Mouse (Mus musculus): ENCODE measurements around the gene Olfr801.

Gene Olfr801

DNA sequence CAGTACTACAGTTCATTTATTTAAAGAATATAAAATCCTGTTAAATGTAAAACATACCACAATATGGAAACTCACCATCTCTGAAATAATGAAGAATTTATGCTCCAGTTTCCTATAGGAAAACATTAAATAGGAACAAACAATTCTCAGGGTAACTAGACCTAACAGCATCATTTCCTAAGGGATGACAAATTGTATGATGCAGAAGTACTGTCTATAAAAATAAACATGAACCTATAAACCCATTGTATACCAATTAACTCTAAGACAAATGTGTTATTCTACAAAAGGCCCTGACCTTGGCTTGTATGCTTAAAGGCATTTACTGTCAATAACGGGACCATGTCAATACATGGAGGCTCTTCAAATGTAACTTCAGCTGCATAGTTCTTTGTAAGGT, at the start of gene Olfr801:
Gene Olfr801, minus strand, starts transcription at position 101 of the 400 bp plus-strand sequence.
- no peak for DNase-seq (ENCODE audit: low read depth)

DNA sequence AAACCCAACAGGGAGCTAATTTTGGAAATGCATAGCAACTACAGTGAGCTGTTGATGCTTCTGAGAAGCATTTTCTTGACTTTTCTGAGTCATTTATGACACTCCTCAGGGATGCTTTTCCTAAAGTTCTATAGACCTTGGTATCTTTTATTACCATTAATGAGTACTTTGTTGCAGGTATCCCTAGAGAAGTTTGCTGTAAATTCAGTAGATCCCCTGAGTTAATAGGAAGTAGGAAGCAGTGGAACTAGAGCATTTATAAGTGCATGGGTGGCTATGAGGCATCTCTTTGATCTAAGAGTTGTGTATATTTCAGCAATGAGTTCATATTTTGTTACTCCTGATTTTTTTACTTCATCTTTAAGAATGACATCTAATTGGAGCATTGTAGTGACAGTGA, 29.2 kb upstream of the Olfr801 start, which contains the start of gene Olfr804:
Gene Olfr804, plus strand, starts transcription at position 301 of the 400 bp plus-strand sequence.
- DNase-seq (ENCODE audit: low read depth), result no peak

DNA sequence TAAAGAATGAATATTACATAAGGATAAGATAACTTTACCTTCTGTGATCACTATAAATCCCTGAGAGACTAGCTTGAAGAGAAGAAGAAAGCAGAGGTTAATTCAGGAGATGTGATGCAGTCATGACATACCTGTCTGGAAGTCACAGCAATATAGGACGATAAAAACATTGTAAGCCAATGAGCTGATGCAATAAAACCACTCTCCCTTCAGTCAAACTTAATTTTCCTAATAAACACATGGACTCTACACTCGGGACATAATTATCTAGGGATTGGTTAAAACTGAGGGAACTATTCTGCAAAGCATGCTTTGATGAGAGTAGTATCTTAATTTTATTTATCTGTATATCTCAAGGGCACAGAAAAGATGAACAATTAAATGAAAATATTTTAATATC, 20.5 kb upstream of the Olfr801 start, which contains the start of gene Olfr803:
Gene Olfr803, minus strand, starts transcription at position 101 of the 400 bp plus-strand sequence.
- no peak for DNase-seq (ENCODE audit: low read depth)

- no peak for DNase-seq (ENCODE audit: low read depth)
These were observed 14.4 kb upstream of the Olfr801 start, which contains the start of gene Olfr802 for GRCm38 (mm10) chr10:129688069-129688468. TSS of gene Olfr802 (minus strand) at chr10:129688169.

- DNase-seq (ENCODE audit: low read depth), result no peak
These were observed 16.3 kb downstream of the Olfr801 start, which contains the start of gene Olfr800 for GRCm38 (mm10) chr10:129657394-129657793. TSS of gene Olfr800 (plus strand) at chr10:129657694.

DNA sequence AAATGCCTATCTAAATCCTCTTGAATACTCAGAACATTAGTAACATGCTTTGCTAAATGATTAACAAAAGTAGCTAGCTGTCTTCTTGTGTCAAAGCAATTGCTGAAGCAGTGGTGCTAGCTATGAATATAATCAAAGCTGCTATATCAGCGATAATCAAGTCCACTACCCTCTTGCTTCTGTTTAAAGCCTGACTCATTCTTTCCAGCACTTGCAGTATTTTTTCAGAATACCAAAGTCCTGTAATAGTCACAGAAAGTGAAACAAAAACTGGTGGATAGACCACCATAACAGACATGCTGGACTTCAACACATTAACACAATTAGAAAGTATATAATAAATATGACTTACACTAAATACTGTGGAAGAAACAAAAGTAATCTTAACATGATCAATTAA, 21.9 kb downstream of the Olfr801 start:
- no peak for DNase-seq (ENCODE audit: low read depth)

GRCm38 (mm10) chr10:129637184-129637583, 36.5 kb downstream of the Olfr801 start, which contains the start of gene Olfr799:
TSS of gene Olfr799 (plus strand) at chr10:129637484.
- no peak for DNase-seq (ENCODE audit: low read depth)

- DNase-seq (ENCODE audit: low read depth), result no peak
These were observed 45.8 kb downstream of the Olfr801 start, which contains the start of gene Olfr798 for GRCm38 (mm10) chr10:129627834-129628233. TSS of gene Olfr798 (minus strand) at chr10:129627934.

- DNase-seq (ENCODE audit: low read depth), result no peak
These were observed 50.4 kb downstream of the Olfr801 start for GRCm38 (mm10) chr10:129623251-129623650.

- DNase-seq (ENCODE audit: low read depth), result no peak
These were observed 51.9 kb downstream of the Olfr801 start for GRCm38 (mm10) chr10:129621724-129622123.

Measured in induced T-regulatory cell, adult 2 months (primary cell).